Mouse (Mus musculus): ENCODE data around the gene Melk. TPM values are rescaled to one million over a fixed set of nuclear protein-coding genes. Genes with fewer than 3 reads are reported as not detected.

Gene Melk
- total RNA-seq, 1 experiment from 2014 or later, result 3.2 TPM

DNA sequence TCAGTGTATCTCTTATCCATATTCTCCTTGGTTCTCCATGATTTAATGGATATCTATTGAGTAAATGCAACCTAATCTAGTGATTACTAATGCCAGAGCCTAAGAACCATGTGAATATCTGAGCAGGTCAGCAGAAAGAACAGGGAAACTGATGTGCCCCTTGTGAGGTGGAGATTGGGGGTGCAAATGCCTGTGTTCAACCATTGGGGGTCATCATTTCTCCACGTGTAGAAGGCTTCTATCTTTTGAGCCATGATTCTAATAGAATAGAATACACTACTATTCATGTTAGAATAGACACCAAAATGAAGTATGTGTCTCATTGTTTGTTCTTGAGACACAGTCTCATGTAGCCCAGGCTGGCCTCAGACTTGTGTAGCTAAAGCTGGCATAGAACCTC, 27.3 kb downstream of the Melk start:
- no peak for DNase-seq

GRCm38 (mm10) chr4:44335006-44335405, 34.3 kb downstream of the Melk start:
- DNase-seq, result no peak

DNA sequence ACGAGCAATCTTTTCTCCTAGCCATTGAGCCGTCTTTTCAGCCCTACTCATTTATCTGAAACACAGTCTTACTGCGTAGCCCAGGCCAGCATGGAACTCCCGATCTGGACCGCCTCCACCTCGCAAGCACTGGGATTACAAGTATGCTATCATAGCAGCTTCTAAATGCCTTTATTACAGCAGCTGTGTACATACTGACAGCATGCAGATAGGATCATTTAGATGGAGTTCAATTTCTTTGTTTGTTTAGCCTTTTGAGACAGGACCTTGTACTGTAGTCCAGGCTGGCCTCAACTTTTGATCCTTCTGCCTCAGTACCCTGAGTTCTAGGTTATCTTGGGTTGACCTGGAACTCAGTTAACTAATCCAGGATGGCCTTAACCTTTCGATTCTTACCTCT, 61.0 kb downstream of the Melk start:
- no peak for DNase-seq

GRCm38 (mm10) chr4:44363434-44364013, 62.8 kb downstream of the Melk start:
- no peak for DNase-seq

DNA sequence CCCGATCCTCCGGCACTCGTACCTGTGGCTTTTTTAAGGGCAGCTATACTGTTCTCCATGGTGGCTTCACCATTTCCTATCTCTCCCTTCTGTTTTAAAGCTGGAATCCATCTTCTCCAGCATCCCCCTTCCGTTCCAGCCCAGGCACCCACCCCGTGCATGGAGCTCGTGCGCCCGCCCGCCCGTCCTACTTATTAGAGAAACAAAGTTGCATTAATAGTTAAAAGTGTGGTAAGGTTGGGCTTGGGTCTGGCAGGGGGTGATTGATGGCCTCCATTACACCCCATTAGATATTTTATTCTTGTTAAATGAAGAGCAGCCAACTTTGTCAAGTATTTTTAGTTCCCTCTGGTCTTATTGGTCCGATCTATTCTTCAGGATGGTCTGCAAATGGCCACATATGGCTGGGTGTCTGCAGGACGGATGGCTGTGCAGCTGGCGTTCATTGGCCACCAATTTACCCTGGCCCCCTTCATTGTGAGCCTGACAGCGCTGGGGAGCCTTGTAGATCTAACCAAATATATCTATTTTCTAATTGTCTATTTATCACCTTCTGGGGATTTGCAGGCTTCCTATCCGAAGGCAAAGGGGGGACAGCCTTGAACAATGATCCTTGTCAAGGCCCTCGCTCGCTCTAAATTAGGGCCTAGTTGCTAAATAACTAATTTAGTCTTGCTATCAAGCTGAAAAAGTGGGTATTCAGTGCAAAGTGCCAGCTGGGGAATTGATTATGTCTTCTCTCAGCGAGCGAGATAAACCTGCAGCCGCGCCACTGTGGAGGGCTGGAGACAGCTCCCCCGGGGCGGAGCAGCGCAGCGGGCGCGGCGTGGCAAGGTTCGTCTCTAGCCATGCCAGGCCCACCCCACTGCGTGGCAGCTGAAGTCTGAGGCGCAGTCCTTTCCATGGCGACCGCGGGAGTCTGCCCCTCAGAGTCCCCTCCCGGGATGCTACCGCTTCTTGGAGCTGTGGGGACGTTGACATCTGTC, 91.8 kb downstream of the Melk start:
- no peak for DNase-seq

DNA sequence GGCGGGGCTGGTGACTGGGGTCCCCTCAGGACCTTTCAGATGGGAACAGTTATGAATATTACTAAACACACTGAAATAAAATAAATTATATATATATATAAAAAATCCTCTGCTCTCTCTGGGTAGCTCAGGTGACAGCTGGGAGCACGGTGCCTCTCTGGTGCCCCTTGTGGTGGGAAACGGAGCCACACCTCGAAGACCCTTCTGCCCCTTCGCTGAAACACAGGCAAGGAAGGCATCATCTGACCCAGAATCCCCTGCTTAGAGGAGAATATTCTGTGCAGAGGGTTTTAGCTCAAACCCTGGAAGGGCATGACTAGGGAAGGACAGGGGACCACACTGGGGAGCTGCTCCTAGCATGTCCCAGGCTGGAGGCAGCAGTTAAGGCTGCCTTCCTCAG, 101.9 kb downstream of the Melk start:
- DNase-seq, result peak; percentile 7

DNA sequence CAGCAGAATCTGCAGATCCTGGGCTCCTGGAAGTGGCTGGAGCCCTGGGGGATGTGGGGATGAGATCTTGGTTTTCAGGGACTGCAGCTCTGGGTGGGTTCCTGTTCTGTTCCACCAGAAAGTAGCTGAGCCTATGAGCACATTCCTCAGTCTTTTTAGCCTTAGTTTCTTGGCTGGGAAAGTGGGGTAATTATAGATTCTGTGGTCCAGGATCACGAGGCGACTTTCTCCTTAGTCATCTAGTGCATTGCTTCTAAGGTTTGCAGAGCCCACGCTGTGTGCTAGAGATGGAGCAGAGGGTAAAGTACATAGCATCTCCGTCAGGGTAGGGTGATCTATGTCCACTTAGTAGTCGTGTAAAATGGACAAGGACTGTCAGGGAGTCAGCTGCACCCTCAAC, 103.8 kb downstream of the Melk start:
- DNase-seq, result no peak

Other genes starting within 250 kb of the Melk start
- gene Gne, start 216.7 kb upstream of the Melk start, total RNA-seq (2021), result 28.7 and 40.6 TPM in 2 replicates
- 44.5 and 49.6 TPM in 2 replicates for gene Rnf38, start 67.1 kb upstream of the Melk start, total RNA-seq (2021)

All from adrenal gland, postnatal 25 days (tissue).